Mouse (Mus musculus) heart, adult 2 months (tissue): Measurements from ENCODE around the gene Akap10.

Experiments used
- EP300 ChIP-seq: fragments of 200-500 bp; IDR thresholded peaks from 2 replicates; pipeline ENCODE4 v1.6.1; 2011; ENCODE audit warnings: low read depth, low read length, control low read depth; ENCODE audit not compliant: insufficient read depth
- POLR2A ChIP-seq: fragments of 200-500 bp; IDR thresholded peaks from 2 replicates; pipeline ENCODE4 v1.6.1; 2011; ENCODE audit warnings: mild to moderate bottlenecking, low read depth, low read length, control low read depth; ENCODE audit not compliant: insufficient read depth

- TF ChIP-seq POLR2A (no peak), EP300 (no peak)
Observed at GRCm38 (mm10) chr11:61968875-61969274, 38.8 kb upstream of the Akap10 start.
